Mouse (Mus musculus): Measurements from ENCODE around the gene Fcor. TPM values are rescaled to one million over a fixed set of nuclear protein-coding genes. Genes with fewer than 3 reads are reported as not detected.
A peak's percentile ranks its signal among the peaks of the same experiment; 100 is the strongest.

The Fcor gene
- polyA plus RNA-seq, 1 experiment from 2014 or later, result 23.1 TPM

- 97% methylated on average over 1 of the region's 1 CpGs for WGBS
- no peaks in the 10 kb centered on the region for H3K27me3 ChIP-seq (ENCODE audit: control insufficient read depth, insufficient read depth, low read length)
These were observed 29.3 kb upstream of the Fcor start for GRCm38 (mm10) chr8:3701491-3701890.

GRCm38 (mm10) chr8:3694121-3694520, 22.0 kb upstream of the Fcor start, which contains the start of gene Fcer2a:
TSS of gene Fcer2a (minus strand) at chr8:3694175.
- no peak for ATAC-seq (ENCODE audit: low FRiP score)

More at GRCm38 (mm10) chr8:3701491-3701890, 29.3 kb upstream of the Fcor start:
- no peak overlapping the region for H3K4me2 ChIP-seq (replicated peaks)
- no peaks in the 10 kb centered on the region for H3K9me3 ChIP-seq (ENCODE audit: control insufficient read depth, low read length)
- ATAC-seq (ENCODE audit: low FRiP score) (no peak), DNase-seq (ENCODE audit: low spot score) (no peak)
- H3K4me1 ChIP-seq (replicated peaks; ENCODE audit: control insufficient read depth, insufficient read depth, low read length), result no peaks in the 10 kb centered on the region
- no peak overlapping the region for H3K9ac ChIP-seq
- H3K27ac ChIP-seq, result no peak overlapping the region
- no peaks in the 10 kb centered on the region for H3K36me3 ChIP-seq (replicated peaks; ENCODE audit: control insufficient read depth, insufficient read depth)
- no peak overlapping the region for H3K4me3 ChIP-seq (replicated peaks; ENCODE audit: low read length)

GRCm38 (mm10) chr8:3690774-3691173, 18.6 kb upstream of the Fcor start:
- Histone ChIP-seq H3K9ac (no peak overlapping the region), H3K4me2 (replicated peaks) (no peak overlapping the region), H3K9me3 (ENCODE audit: control insufficient read depth, low read length) (no peaks in the 10 kb centered on the region), H3K4me3 (replicated peaks; ENCODE audit: low read length) (no peak overlapping the region), H3K27me3 (ENCODE audit: control insufficient read depth, insufficient read depth, low read length) (no peaks in the 10 kb centered on the region), H3K36me3 (replicated peaks; ENCODE audit: control insufficient read depth, insufficient read depth) (no peaks in the 10 kb centered on the region), H3K27ac (no peak overlapping the region), H3K4me1 (replicated peaks; ENCODE audit: control insufficient read depth, insufficient read depth, low read length) (no peaks in the 10 kb centered on the region)
- DNase-seq (ENCODE audit: low spot score), result no peak
- 79% methylated on average over 3 of the region's 3 CpGs for WGBS
- ATAC-seq (ENCODE audit: low FRiP score), result no peak

More at GRCm38 (mm10) chr8:3694121-3694520, 22.0 kb upstream of the Fcor start, which contains the start of gene Fcer2a:
- Histone ChIP-seq H3K9me3 (ENCODE audit: control insufficient read depth, low read length) (no peaks in the 10 kb centered on the region), H3K4me2 (replicated peaks) (no peak within 1 kb of the TSS), H3K27me3 (ENCODE audit: control insufficient read depth, insufficient read depth, low read length) (no peaks in the 10 kb centered on the region), H3K36me3 (replicated peaks; ENCODE audit: control insufficient read depth, insufficient read depth) (no peaks in the 10 kb centered on the region), H3K4me3 (replicated peaks; ENCODE audit: low read length) (no peak within 1 kb of the TSS), H3K9ac (no peak within 1 kb of the TSS), H3K27ac (no peak within 1 kb of the TSS), H3K4me1 (replicated peaks; ENCODE audit: control insufficient read depth, insufficient read depth, low read length) (no peaks in the 10 kb centered on the region)
- no peak for DNase-seq (ENCODE audit: low spot score)
- 89% methylated on average over 3 of the region's 3 CpGs for WGBS

- DNase-seq (ENCODE audit: low spot score) (no peak), ATAC-seq (ENCODE audit: low FRiP score) (no peak)
- no peaks in the 10 kb centered on the region for H3K9me3 ChIP-seq (ENCODE audit: control insufficient read depth, low read length)
- no peak overlapping the region for H3K9ac ChIP-seq
- H3K4me1 ChIP-seq (replicated peaks; ENCODE audit: control insufficient read depth, insufficient read depth, low read length), result no peaks in the 10 kb centered on the region
- WGBS, result 79% methylated on average over 6 of the region's 6 CpGs
- no peaks in the 10 kb centered on the region for H3K27me3 ChIP-seq (ENCODE audit: control insufficient read depth, insufficient read depth, low read length)
- no peaks in the 10 kb centered on the region for H3K36me3 ChIP-seq (replicated peaks; ENCODE audit: control insufficient read depth, insufficient read depth)
- H3K27ac ChIP-seq, result no peak overlapping the region
- no peak overlapping the region for H3K4me3 ChIP-seq (replicated peaks; ENCODE audit: low read length)
- no peak overlapping the region for H3K4me2 ChIP-seq (replicated peaks)
These were observed 15.4 kb upstream of the Fcor start for GRCm38 (mm10) chr8:3687537-3687936.

- ATAC-seq (ENCODE audit: low FRiP score) (no peak), DNase-seq (ENCODE audit: low spot score) (no peak)
- no peak overlapping the region for H3K9ac ChIP-seq
- WGBS, result 70% methylated on average over 5 of the region's 5 CpGs
- H3K9me3 ChIP-seq (ENCODE audit: control insufficient read depth, low read length), result no peaks in the 10 kb centered on the region
- H3K27me3 ChIP-seq (ENCODE audit: control insufficient read depth, insufficient read depth, low read length), result no peaks in the 10 kb centered on the region
- no peak overlapping the region for H3K4me2 ChIP-seq (replicated peaks)
- H3K4me1 ChIP-seq (replicated peaks; ENCODE audit: control insufficient read depth, insufficient read depth, low read length), result no peaks in the 10 kb centered on the region
- peaks cover 16% of the 10 kb centered on the region for H3K36me3 ChIP-seq (replicated peaks; ENCODE audit: control insufficient read depth, insufficient read depth)
- no peak overlapping the region for H3K27ac ChIP-seq
- no peak overlapping the region for H3K4me3 ChIP-seq (replicated peaks; ENCODE audit: low read length)
These were observed 13.3 kb upstream of the Fcor start for GRCm38 (mm10) chr8:3685422-3685821.

GRCm38 (mm10) chr8:3684530-3684929, 12.4 kb upstream of the Fcor start:
- no peak overlapping the region for H3K27ac ChIP-seq
- H3K36me3 ChIP-seq (replicated peaks; ENCODE audit: control insufficient read depth, insufficient read depth), result peaks cover 24% of the 10 kb centered on the region
- H3K9ac ChIP-seq, result no peak overlapping the region
- DNase-seq (ENCODE audit: low spot score) (no peak), ATAC-seq (ENCODE audit: low FRiP score) (peak; percentile 38; the same call in 1 of the 2 replicates)
- H3K4me1 ChIP-seq (replicated peaks; ENCODE audit: control insufficient read depth, insufficient read depth, low read length), result no peaks in the 10 kb centered on the region
- no peaks in the 10 kb centered on the region for H3K9me3 ChIP-seq (ENCODE audit: control insufficient read depth, low read length)
- no peak overlapping the region for H3K4me3 ChIP-seq (replicated peaks; ENCODE audit: low read length)
- no peaks in the 10 kb centered on the region for H3K27me3 ChIP-seq (ENCODE audit: control insufficient read depth, insufficient read depth, low read length)
- H3K4me2 ChIP-seq (replicated peaks), result no peak overlapping the region

- Histone ChIP-seq H3K9ac (no peak overlapping the region), H3K4me2 (replicated peaks) (no peak overlapping the region), H3K9me3 (ENCODE audit: control insufficient read depth, low read length) (no peaks in the 10 kb centered on the region), H3K4me3 (replicated peaks; ENCODE audit: low read length) (no peak overlapping the region), H3K36me3 (replicated peaks; ENCODE audit: control insufficient read depth, insufficient read depth) (peaks cover 34% of the 10 kb centered on the region), H3K27me3 (ENCODE audit: control insufficient read depth, insufficient read depth, low read length) (no peaks in the 10 kb centered on the region), H3K4me1 (replicated peaks; ENCODE audit: control insufficient read depth, insufficient read depth, low read length) (no peaks in the 10 kb centered on the region), H3K27ac (no peak overlapping the region)
- no peak for DNase-seq (ENCODE audit: low spot score)
- no peak for ATAC-seq (ENCODE audit: low FRiP score)
- WGBS, result 78% methylated on average over 6 of the region's 6 CpGs
These were observed 11.4 kb upstream of the Fcor start for GRCm38 (mm10) chr8:3683408-3684176.

GRCm38 (mm10) chr8:3682435-3682834, 10.3 kb upstream of the Fcor start:
- Histone ChIP-seq H3K9me3 (ENCODE audit: control insufficient read depth, low read length) (no peaks in the 10 kb centered on the region), H3K36me3 (replicated peaks; ENCODE audit: control insufficient read depth, insufficient read depth) (peaks cover 34% of the 10 kb centered on the region), H3K4me2 (replicated peaks) (no peak overlapping the region), H3K4me1 (replicated peaks; ENCODE audit: control insufficient read depth, insufficient read depth, low read length) (peaks cover 8% of the 10 kb centered on the region), H3K27me3 (ENCODE audit: control insufficient read depth, insufficient read depth, low read length) (no peaks in the 10 kb centered on the region), H3K9ac (no peak overlapping the region), H3K4me3 (replicated peaks; ENCODE audit: low read length) (no peak overlapping the region), H3K27ac (no peak overlapping the region)
- 91% methylated on average over 5 of the region's 5 CpGs for WGBS
- ATAC-seq (ENCODE audit: low FRiP score), result no peak
- DNase-seq (ENCODE audit: low spot score), result no peak

GRCm38 (mm10) chr8:3679656-3680055, 7.5 kb upstream of the Fcor start:
- Histone ChIP-seq H3K36me3 (replicated peaks; ENCODE audit: control insufficient read depth, insufficient read depth) (peaks cover 34% of the 10 kb centered on the region), H3K9me3 (ENCODE audit: control insufficient read depth, low read length) (no peaks in the 10 kb centered on the region), H3K4me1 (replicated peaks; ENCODE audit: control insufficient read depth, insufficient read depth, low read length) (peaks cover 11% of the 10 kb centered on the region), H3K9ac (no peak overlapping the region), H3K27ac (no peak overlapping the region), H3K4me2 (replicated peaks) (no peak overlapping the region), H3K4me3 (replicated peaks; ENCODE audit: low read length) (no peak overlapping the region), H3K27me3 (ENCODE audit: control insufficient read depth, insufficient read depth, low read length) (no peaks in the 10 kb centered on the region)
- DNase-seq (ENCODE audit: low spot score) (no peak), ATAC-seq (ENCODE audit: low FRiP score) (no peak)
- WGBS, result 93% methylated on average over 5 of the region's 5 CpGs
